Mouse (Mus musculus) heart, postnatal 0 days (tissue): ENCODE data around the gene Nsmf. TPM values are rescaled to one million over a fixed set of nuclear protein-coding genes. Genes with fewer than 3 reads are reported as not detected.

Experiments used
- ATAC-seq: fragments of 200-750 bp; cut with Nextera tagmentation; 2 replicates; pipeline ENCODE4 v1.8.0; 2017; ENCODE audit warnings: low read depth, moderate number of reproducible peaks, moderate library complexity; ENCODE audit not compliant: insufficient read depth
- DNase-seq: peaks from one replicate; pipeline ENCODE4 v3.0.0-alpha.2; 2016; ENCODE audit warnings: low spot score
- H3K27ac ChIP-seq: fragments of 300-500 bp; sonication (generic); 2 replicates; pipeline ENCODE4 v1.5.1; 2014; ENCODE audit warnings: low read depth, mild to moderate bottlenecking
- H3K27me3 ChIP-seq: fragments of 300-500 bp; sonication (generic); 2 replicates; pipeline ENCODE4 v1.6.1; 2014; ENCODE audit warnings: low read length, mixed read lengths; ENCODE audit not compliant: control insufficient read depth, insufficient read depth
- H3K36me3 ChIP-seq: fragments of 300-500 bp; sonication (generic); replicated peaks from 2 replicates; pipeline ENCODE4 v1.6.1; 2014; ENCODE audit warnings: low read length, mixed read lengths; ENCODE audit not compliant: control insufficient read depth, insufficient read depth
- H3K4me1 ChIP-seq: fragments of 300-500 bp; sonication (generic); 2 replicates; pipeline ENCODE4 v1.6.1; 2014; ENCODE audit warnings: antibody characterized with exemption; ENCODE audit not compliant: control insufficient read depth, insufficient read depth
- H3K4me2 ChIP-seq: fragments of 300-500 bp; sonication (generic); 2 replicates; pipeline ENCODE4 v1.6.1; 2014; ENCODE audit warnings: low read depth, mild to moderate bottlenecking, low read length, moderate library complexity
- H3K4me3 ChIP-seq: fragments of 300-500 bp; sonication (generic); 2 replicates; pipeline ENCODE4 v1.5.1; 2014; ENCODE audit warnings: low read depth, low read length
- H3K9ac ChIP-seq: fragments of 300-500 bp; sonication (generic); replicated peaks from 2 replicates; pipeline ENCODE4 v1.6.1; 2014; ENCODE audit warnings: low read depth, low read length, mixed read lengths
- H3K9me3 ChIP-seq: fragments of 300-500 bp; sonication (generic); replicated peaks from 2 replicates; pipeline ENCODE4 v1.6.1; 2016; ENCODE audit warnings: low read length; ENCODE audit not compliant: control insufficient read depth
- CTCF ChIP-seq: IDR thresholded peaks from 2 replicates; pipeline ENCODE4 v1.5.1; 2016; ENCODE audit warnings: antibody characterized with exemption, control low read depth, low read depth
- EP300 ChIP-seq: IDR thresholded peaks from 2 replicates; pipeline ENCODE4 v1.6.1; 2016; ENCODE audit warnings: antibody characterized with exemption, low read depth
- WGBS: fragments of 180-500 bp; shearing (Covaris S2); extraction: QIAGEN DNeasy Blood & Tissue Kit; methylation state at CpG from one replicate; pipeline ENCODE4 v1.1.7; 2014; 5-methylcytosine and 5-hydroxymethylcytosine counted together
- polyA plus RNA-seq: library from polyadenylated mRNA; unstranded; fragments of >200 nt; fragmentation: Nextera tagmentation; extraction: Ambion mirVana; gene quantifications from 2 replicates; pipeline ENCODE4 v1.2.1, GENCODE M21; 2015
- total RNA-seq: library from RNA; depleted of rRNA; stranded (reverse); fragments of >200 nt; gene quantifications from 2 replicates; pipeline ENCODE4 v1.2.3, GENCODE M21; 2014; ENCODE audit warnings: low replicate concordance

The Nsmf gene
- total and polyA plus RNA-seq, 2 experiments from 2014 or later: 33.5 to 86.7 TPM

- ATAC-seq (no peak), DNase-seq (no peak)
- H3K27ac ChIP-seq: no peak overlapping the region
- H3K9ac ChIP-seq: no peak overlapping the region
- H3K27me3 ChIP-seq: no peaks in the 10 kb centered on the region
- no peak overlapping the region for H3K4me2 ChIP-seq
- no peak for TF ChIP-seq CTCF
- TF ChIP-seq EP300: no peak
- H3K9me3 ChIP-seq: no peaks in the 10 kb centered on the region
- WGBS: 64% methylated on average over 4 of the region's 4 CpGs
- H3K4me3 ChIP-seq: no peak overlapping the region
- H3K36me3 ChIP-seq: no peaks in the 10 kb centered on the region
- 0 out of 2 replicates have a peak, but pooled peaks cover 2% of the 10 kb centered on the region for H3K4me1 ChIP-seq
These were observed 29.5 kb downstream of the Nsmf start for GRCm38 (mm10) chr2:25083697-25084096.

GRCm38 (mm10) chr2:25085571-25085970 is 31.4 kb downstream of the Nsmf start:
- no peak for DNase-seq
- TF ChIP-seq CTCF (no peak), EP300 (no peak)
- no peaks in the 10 kb centered on the region for H3K36me3 ChIP-seq
- 88% methylated on average over 5 of the region's 5 CpGs for WGBS
- H3K9ac ChIP-seq: no peak overlapping the region
- H3K4me2 ChIP-seq: no peak overlapping the region
- H3K4me3 ChIP-seq: no peak overlapping the region
- no peak overlapping the region for H3K27ac ChIP-seq
- H3K27me3 ChIP-seq: no peaks in the 10 kb centered on the region
- 0 out of 2 replicates have a peak, but pooled peaks cover 2% of the 10 kb centered on the region for H3K4me1 ChIP-seq
- ATAC-seq: no peak
- no peaks in the 10 kb centered on the region for H3K9me3 ChIP-seq

GRCm38 (mm10) chr2:25087842-25088241 is 33.7 kb downstream of the Nsmf start:
- Histone ChIP-seq H3K9ac (no peak overlapping the region), H3K4me2 (no peak overlapping the region), H3K27me3 (no peaks in the 10 kb centered on the region), H3K36me3 (no peaks in the 10 kb centered on the region), H3K4me1 (0 out of 2 replicates have a peak, but pooled peaks cover 2% of the 10 kb centered on the region), H3K27ac (no peak overlapping the region), H3K4me3 (no peak overlapping the region), H3K9me3 (no peaks in the 10 kb centered on the region)
- ATAC-seq: no peak
- TF ChIP-seq CTCF (no peak), EP300 (no peak)
- whole genome bisulfite sequencing: 39% methylated on average over 2 of the region's 2 CpGs
- DNase-seq: no peak

GRCm38 (mm10) chr2:25088636-25089035 is 34.5 kb downstream of the Nsmf start:
- no peak overlapping the region for H3K4me2 ChIP-seq
- no peak for TF ChIP-seq EP300
- no peak for TF ChIP-seq CTCF
- ATAC-seq (no peak), DNase-seq (no peak)
- 66% methylated on average over 3 of the region's 3 CpGs for WGBS
- no peak overlapping the region for H3K4me3 ChIP-seq
- no peak overlapping the region for H3K9ac ChIP-seq
- no peaks in the 10 kb centered on the region for H3K36me3 ChIP-seq
- H3K9me3 ChIP-seq: no peaks in the 10 kb centered on the region
- H3K27ac ChIP-seq: no peak overlapping the region
- H3K27me3 ChIP-seq: peaks cover 2% of the 10 kb centered on the region; the same call in 1 of the 2 replicates
- H3K4me1 ChIP-seq: 0 out of 2 replicates have a peak, but pooled peaks cover 2% of the 10 kb centered on the region

GRCm38 (mm10) chr2:25094785-25095108 is 40.6 kb downstream of the Nsmf start:
- DNase-seq (no peak), ATAC-seq (no peak)
- Histone ChIP-seq H3K4me1 (no peaks in the 10 kb centered on the region), H3K27ac (no peak overlapping the region), H3K36me3 (no peaks in the 10 kb centered on the region), H3K4me2 (peak overlapping the region; percentile 18; the same call in 1 of the 2 replicates), H3K9me3 (no peaks in the 10 kb centered on the region), H3K4me3 (no peak overlapping the region; the same call in 1 of the 2 replicates), H3K9ac (no peak overlapping the region), H3K27me3 (peaks cover 15% of the 10 kb centered on the region; the same call in 1 of the 2 replicates)
- 34% methylated on average over 17 of the region's 17 CpGs for WGBS
- no peak for TF ChIP-seq EP300
- TF ChIP-seq CTCF: no peak

- ATAC-seq (no peak), DNase-seq (peak; percentile 6)
- Histone ChIP-seq H3K4me3 (no peak within 1 kb of the TSS; the same call in 1 of the 2 replicates), H3K27ac (no peak within 1 kb of the TSS), H3K4me2 (peak within 1 kb of the TSS; percentile 18; the same call in 1 of the 2 replicates), H3K9ac (no peak within 1 kb of the TSS), H3K9me3 (no peaks in the 10 kb centered on the region), H3K36me3 (no peaks in the 10 kb centered on the region), H3K27me3 (peaks cover 15% of the 10 kb centered on the region; the same call in 1 of the 2 replicates), H3K4me1 (no peaks in the 10 kb centered on the region)
- WGBS: 51% methylated on average over 28 of the region's 28 CpGs
- TF ChIP-seq CTCF: no peak
- TF ChIP-seq EP300: no peak
These were observed 41.1 kb downstream of the Nsmf start, which contains the start of gene Noxa1 for GRCm38 (mm10) chr2:25095109-25095850. TSS of gene Noxa1 (minus strand) at chr2:25095149.
